Comparison of ENCODE assay signal across 7 mouse cellular contexts in genomic region chr10:70949254-70950104, GRCm38 (mm10).
DNase-seq lines count a peak whose midpoint lies in the region; ATAC-seq and TF ChIP-seq lines count a peak whose summit lies in the region.

No protein-coding gene starts in this region.

- no peaks in the 10 kb centered on the region for H3K27me3 ChIP-seq in forebrain, postnatal 0 days (ENCODE audit: insufficient read depth, low read length)
- no peaks in the 10 kb centered on the region for H3K27me3 ChIP-seq in midbrain, embryonic 13.5 days

- peak overlapping the region; percentile 41 for H3K4me2 ChIP-seq in forebrain, postnatal 0 days (ENCODE audit: low read depth)
- peak overlapping the region; percentile 47 for H3K4me2 ChIP-seq in midbrain, embryonic 13.5 days (replicated peaks)

- peak; percentile 56 for ATAC-seq in forebrain, postnatal 0 days
- peak; percentile 86 for ATAC-seq in midbrain, embryonic 13.5 days

- peaks cover 20% of the 10 kb centered on the region for H3K4me1 ChIP-seq in forebrain, postnatal 0 days (ENCODE audit: insufficient read depth)
- peaks cover 44% of the 10 kb centered on the region for H3K4me1 ChIP-seq in midbrain, embryonic 13.5 days (replicated peaks)

- 0 out of 2 replicates have a peak overlapping the region, but pooled peaks have one; percentile 4 for H3K4me3 ChIP-seq in forebrain, postnatal 0 days (ENCODE audit: low read depth, low read length)
- H3K4me3 ChIP-seq in midbrain, embryonic 13.5 days (replicated peaks) = peak overlapping the region; percentile 12; the same call in 1 of the 2 replicates

- peak overlapping the region; percentile 49 for H3K9ac ChIP-seq in forebrain, postnatal 0 days
- H3K9ac ChIP-seq in midbrain, embryonic 13.5 days (replicated peaks) = peak overlapping the region; percentile 52; the same call in 1 of the 2 replicates

- TF ChIP-seq CTCF in forebrain, postnatal 0 days (IDR thresholded peaks at IDR 0.05; ENCODE audit: low read depth) = no peak

- H3K36me3 ChIP-seq in forebrain, postnatal 0 days (ENCODE audit: insufficient read depth) = no peaks in the 10 kb centered on the region
- no peaks in the 10 kb centered on the region for H3K36me3 ChIP-seq in midbrain, embryonic 13.5 days

- WGBS in forebrain, postnatal 0 days = 11% methylated on average over 23 of the region's 23 CpGs
- 8% methylated on average over 23 of the region's 23 CpGs for WGBS in midbrain, embryonic 13.5 days

- peak overlapping the region; percentile 64 for H3K27ac ChIP-seq in forebrain, postnatal 0 days (ENCODE audit: low read depth, low read length)
- H3K27ac ChIP-seq in midbrain, embryonic 13.5 days = peak overlapping the region; percentile 91

- H3K9me3 ChIP-seq in forebrain, postnatal 0 days (ENCODE audit: low read length) = no peaks in the 10 kb centered on the region
- no peaks in the 10 kb centered on the region for H3K9me3 ChIP-seq in midbrain, embryonic 13.5 days

- DNase-seq in Muller cell, postnatal 12 days (ENCODE audit: inconsistent ontology term) = peak; percentile 85
- peak; percentile 48 for DNase-seq in ZHBTc4 (ENCODE audit: low read depth, low spot score)
- peak; percentile 68 for DNase-seq in forebrain, postnatal 0 days
- no peak for DNase-seq in gastrocnemius, adult 8-10 months (ENCODE audit: low spot score in 2 of 2)
- DNase-seq in lung, postnatal 4 days = no peak
- no peak for DNase-seq in lung, postnatal 10 days

Comparison
In these comparisons a context has a peak if more than half of its experiments do, and no peak if none do; other contexts are left out.
1. DNase-seq: peak in Muller cell, postnatal 12 days (single experiment), ZHBTc4 (single experiment) and forebrain, postnatal 0 days (single experiment); none in gastrocnemius, adult 8-10 months (0 of 2), lung, postnatal 4 days (0 of 2) and lung, postnatal 10 days (single experiment).